Mouse (Mus musculus) ES-E14 (cell line): ENCODE measurements around the gene Trim75. TPM values are rescaled to one million over a fixed set of nuclear protein-coding genes. Genes with fewer than 3 reads are reported as not detected.
A peak's percentile ranks its signal among the peaks of the same experiment; 100 is the strongest.

ENCODE experiments used
- DNase-seq: peaks from one replicate; pipeline ENCODE4 v3.0.0-alpha.2; 2013; ENCODE audit warnings: low read depth, low spot score
- H3K27ac ChIP-seq: 2 replicates; pipeline ENCODE4 v1.5.1; 2012; ENCODE audit warnings: low read depth, mild to moderate bottlenecking, low read length, moderate library complexity, mixed read lengths; ENCODE audit not compliant: poor library complexity, insufficient read depth, severe bottlenecking
- H3K36me3 ChIP-seq: 2 replicates; pipeline ENCODE4 v1.6.1; 2012; ENCODE audit warnings: mild to moderate bottlenecking, low read length, moderate library complexity, mixed read lengths; ENCODE audit not compliant: control insufficient read depth, poor library complexity, insufficient read depth, severe bottlenecking
- H3K4me1 ChIP-seq, 2 experiments: fragments of 150-350 bp in 1 of 2; sonication (generic) in 1 of 2; 2 replicates each; pipeline ENCODE4 v1.6.1; 2012; ENCODE audit warnings: low read length in 2 of 2, mild to moderate bottlenecking in 1 of 2, mixed read lengths in 1 of 2; ENCODE audit not compliant: control insufficient read depth in 2 of 2, insufficient read depth in 2 of 2, poor library complexity in 1 of 2
- H3K4me3 ChIP-seq, 2 experiments: fragments of 150-350 bp in 1 of 2; sonication (generic) in 1 of 2; 2 replicates each; pipeline ENCODE4 v1.5.1; 2012; ENCODE audit warnings: low read length in 2 of 2, low read depth in 1 of 2, mild to moderate bottlenecking in 1 of 2, mixed read lengths in 1 of 2; ENCODE audit not compliant: insufficient read depth in 1 of 2, poor library complexity in 1 of 2, severe bottlenecking in 1 of 2
- H3K9ac ChIP-seq: 2 replicates; pipeline ENCODE4 v1.6.1; 2012; ENCODE audit warnings: low read depth, mild to moderate bottlenecking, low read length, mixed read lengths; ENCODE audit not compliant: poor library complexity, insufficient read depth, severe bottlenecking
- H3K9me3 ChIP-seq: fragments of 150-350 bp; sonication (generic); 2 replicates; pipeline ENCODE4 v1.6.1; 2012; ENCODE audit warnings: low read depth, mild to moderate bottlenecking, low read length; ENCODE audit not compliant: control insufficient read depth, insufficient read depth
- CHD2 ChIP-seq: IDR thresholded peaks from 2 replicates; pipeline ENCODE4 v1.6.1; 2014; ENCODE audit warnings: mild to moderate bottlenecking, low read depth, low read length, inconsistent platforms
- HCFC1 ChIP-seq: IDR thresholded peaks from 2 replicates; pipeline ENCODE4 v1.6.1; 2012; ENCODE audit warnings: low read length, inconsistent platforms, borderline replicate concordance; ENCODE audit not compliant: insufficient read depth
- MAFK ChIP-seq: IDR thresholded peaks from 2 replicates; pipeline ENCODE4 v1.6.1; 2014; ENCODE audit warnings: mild to moderate bottlenecking, low read depth, low read length, inconsistent platforms; ENCODE audit not compliant: insufficient read depth
- ZC3H11A ChIP-seq: IDR thresholded peaks from 2 replicates; pipeline ENCODE4 v1.6.1; 2012; ENCODE audit warnings: low read depth, mild to moderate bottlenecking, inconsistent platforms, low read length, borderline replicate concordance
- ZNF384 ChIP-seq: IDR thresholded peaks from 2 replicates; pipeline ENCODE4 v1.6.1; 2012; ENCODE audit warnings: low read depth, low read length, inconsistent platforms
- in situ Hi-C, 2 experiments: fragments of 600-800 bp; cut with MboI; formaldehyde crosslinking; loops; one replicate each; pipeline ENCODE4 v1.15.1; 2025; ENCODE audit warnings: low sequenced_read_pairs in 2 of 2, inconsistent platforms in 1 of 2; ENCODE audit not compliant: unreplicated experiment in 2 of 2
- total RNA-seq: library from RNA; depleted of rRNA; stranded (reverse); fragments of 300-350 nt; gene quantifications from 2 replicates; pipeline ENCODE4 v1.2.3, GENCODE M21; 2012

Gene Trim75
- total RNA-seq, 1 experiment = 0.18 TPM

DNA sequence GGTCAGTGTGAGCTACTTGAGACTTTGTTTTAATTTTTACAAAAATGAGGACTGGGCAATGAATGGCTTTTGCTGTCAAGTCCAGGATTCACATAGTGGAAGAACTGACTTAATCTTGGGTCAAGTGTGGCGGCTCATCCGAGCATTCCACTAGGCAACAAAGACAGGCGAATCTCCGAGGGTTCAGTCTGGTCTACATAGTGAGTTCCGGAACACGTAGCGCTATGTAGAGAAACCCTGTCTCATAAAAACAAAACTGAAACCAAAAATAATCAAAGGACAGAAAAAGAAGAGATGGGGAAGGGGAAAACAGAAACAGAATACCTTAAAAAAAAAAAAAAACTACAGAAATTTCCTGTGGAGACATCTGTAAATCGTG is 41.2 kb downstream of the Trim75 start:
- Histone ChIP-seq H3K4me1 (peaks cover 2 to 3% of the 10 kb centered on the region in 2 experiments; a peak in 2 of 4 replicates), H3K36me3 (no peaks in the 10 kb centered on the region), H3K4me3 (0 out of 4 replicates have a peak overlapping the region, but pooled peaks of 1 of the 2 experiments have one; percentile 92), H3K27ac (no peak overlapping the region), H3K9me3 (no peaks in the 10 kb centered on the region), H3K9ac (no peak overlapping the region)
- in situ Hi-C loops = loop anchor here in 1 of 2 experiments (10.0 kb wide), 1 partner anchor 332 kb away; no protein-coding TSS in a partner anchor
- DNase-seq = no peak
- no peak for TF ChIP-seq MAFK
- TF ChIP-seq ZC3H11A = no peak
- no peak for TF ChIP-seq CHD2
- no peak for TF ChIP-seq HCFC1
- TF ChIP-seq ZNF384 = no peak

DNA sequence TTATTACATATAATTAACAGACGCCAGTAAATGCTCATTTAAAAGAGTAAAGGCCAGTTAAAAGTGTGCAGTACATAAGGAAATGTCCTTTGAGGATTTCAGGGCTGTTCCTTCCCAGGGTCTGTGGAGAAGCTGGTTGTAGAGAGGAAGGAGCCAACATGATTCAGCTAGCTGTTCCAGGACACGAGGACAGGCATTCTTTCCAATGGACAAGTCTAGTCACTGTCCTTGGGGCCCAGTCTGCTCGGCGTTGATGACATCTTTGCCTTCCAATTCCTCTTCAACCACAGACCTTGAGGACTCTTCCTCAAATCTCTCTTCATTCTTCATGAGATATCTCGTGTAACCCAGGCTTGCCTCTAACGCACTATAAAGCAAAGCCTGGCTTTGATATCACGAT is 42.0 kb downstream of the Trim75 start:
- no peaks in the 10 kb centered on the region for H3K9me3 ChIP-seq
- peaks cover 2% of the 10 kb centered on the region in 2 experiments; a peak in 2 of 4 replicates for H3K4me1 ChIP-seq
- no peaks in the 10 kb centered on the region for H3K36me3 ChIP-seq
- no peak overlapping the region for H3K4me3 ChIP-seq
- no peak for TF ChIP-seq ZC3H11A
- no peak for TF ChIP-seq HCFC1
- TF ChIP-seq ZNF384 = no peak
- no peak for TF ChIP-seq CHD2
- no peak for TF ChIP-seq MAFK
- no peak overlapping the region for H3K9ac ChIP-seq
- H3K27ac ChIP-seq = no peak overlapping the region
- DNase-seq = no peak
- in situ Hi-C loops = loop anchor here in 1 of 2 experiments (10.0 kb wide), 1 partner anchor 331 kb away; no protein-coding TSS in a partner anchor

DNA sequence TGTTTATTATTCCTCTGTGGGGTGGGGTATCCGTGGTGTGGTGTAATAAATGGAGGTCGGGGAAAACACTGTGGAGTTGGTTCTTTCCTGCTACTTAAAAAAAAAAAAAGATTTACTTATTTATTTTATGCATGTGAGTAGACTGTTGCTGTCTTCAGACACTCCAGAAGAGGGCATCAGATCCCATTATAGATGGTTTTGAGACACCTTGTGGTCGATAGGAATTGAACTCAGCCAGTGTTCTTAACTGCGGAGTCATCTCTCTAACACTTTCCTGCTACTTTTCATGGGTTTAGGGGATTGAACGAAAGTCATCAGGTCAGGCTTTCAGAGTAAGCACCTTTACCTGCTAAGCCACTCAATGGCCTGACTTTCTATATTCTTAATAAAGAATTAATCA is 42.8 kb downstream of the Trim75 start:
- H3K36me3 ChIP-seq = no peaks in the 10 kb centered on the region
- H3K4me3 ChIP-seq = no peak overlapping the region
- H3K4me1 ChIP-seq = peaks cover 2% of the 10 kb centered on the region in 2 experiments; a peak in 2 of 4 replicates
- in situ Hi-C loops = loop anchor here (5.0 to 10.0 kb wide), 2 partner anchors 328 to 330 kb away; no protein-coding TSS in a partner anchor
- H3K9ac ChIP-seq = no peak overlapping the region
- DNase-seq = no peak
- TF ChIP-seq MAFK (peak; percentile 42; the same call in 1 of the 2 replicates), CHD2 (no peak)
- no peak overlapping the region for H3K27ac ChIP-seq
- H3K9me3 ChIP-seq = no peaks in the 10 kb centered on the region

DNA sequence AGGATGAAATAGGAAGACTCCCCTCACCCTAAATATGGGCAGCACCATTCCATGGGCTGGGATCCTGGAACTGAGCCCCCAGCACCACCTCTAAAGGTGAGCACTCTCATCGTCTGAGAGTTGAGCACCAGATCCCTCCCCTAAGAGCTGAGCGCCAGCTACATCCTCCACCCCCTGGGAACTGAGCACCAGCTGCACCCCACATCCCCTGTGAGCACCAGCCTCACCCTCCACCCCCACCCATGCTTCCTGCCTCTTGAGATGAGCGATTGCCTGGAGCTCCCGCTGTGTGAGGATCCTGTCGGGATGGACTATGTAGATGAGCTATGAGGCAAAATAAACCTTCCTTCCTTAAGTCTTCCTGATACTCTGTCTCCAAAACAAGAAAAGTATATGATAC is 44.7 kb downstream of the Trim75 start:
- in situ Hi-C loops = loop anchor here (5.0 to 10.0 kb wide), 2 partner anchors 326 to 328 kb away; no protein-coding TSS in a partner anchor
- no peak overlapping the region for H3K27ac ChIP-seq
- TF ChIP-seq ZNF384 = no peak
- no peak for TF ChIP-seq MAFK
- no peak for TF ChIP-seq CHD2
- TF ChIP-seq ZC3H11A = no peak
- TF ChIP-seq HCFC1 = no peak
- no peak overlapping the region for H3K4me3 ChIP-seq
- no peaks in the 10 kb centered on the region for H3K36me3 ChIP-seq
- H3K9me3 ChIP-seq = no peaks in the 10 kb centered on the region
- DNase-seq = no peak
- H3K9ac ChIP-seq = no peak overlapping the region
- peaks cover 2% of the 10 kb centered on the region in 2 experiments; a peak in 2 of 4 replicates for H3K4me1 ChIP-seq
